Mouse (Mus musculus): ENCODE measurements around the gene Ptpro. TPM values are rescaled to one million over a fixed set of nuclear protein-coding genes. Genes with fewer than 3 reads are reported as not detected.

Ptpro gene
- total RNA-seq, 4 experiments from 2014 or later: 1.6 to 3.4 (median 2.1) TPM

DNA sequence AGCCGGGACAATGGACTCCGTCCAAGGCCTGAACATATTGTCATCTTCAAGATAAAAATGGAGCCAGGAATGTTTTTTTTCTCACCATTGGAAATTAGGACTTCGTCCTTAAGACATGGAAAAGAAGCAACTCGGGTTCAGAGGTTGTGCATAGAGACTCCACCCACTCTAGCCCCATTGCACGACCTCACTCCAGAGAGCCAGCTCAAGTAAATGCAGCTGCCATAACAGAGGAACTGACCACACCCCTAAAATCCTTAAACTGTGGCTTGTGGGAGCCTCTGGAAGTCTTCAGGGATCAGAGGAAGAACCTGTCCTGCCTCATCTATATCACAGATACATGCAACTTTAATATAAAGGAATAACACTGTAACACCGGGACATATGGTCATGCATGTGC is 246.7 kb downstream of the Ptpro start:
- no peak for DNase-seq (ENCODE audit: low spot score)

DNA sequence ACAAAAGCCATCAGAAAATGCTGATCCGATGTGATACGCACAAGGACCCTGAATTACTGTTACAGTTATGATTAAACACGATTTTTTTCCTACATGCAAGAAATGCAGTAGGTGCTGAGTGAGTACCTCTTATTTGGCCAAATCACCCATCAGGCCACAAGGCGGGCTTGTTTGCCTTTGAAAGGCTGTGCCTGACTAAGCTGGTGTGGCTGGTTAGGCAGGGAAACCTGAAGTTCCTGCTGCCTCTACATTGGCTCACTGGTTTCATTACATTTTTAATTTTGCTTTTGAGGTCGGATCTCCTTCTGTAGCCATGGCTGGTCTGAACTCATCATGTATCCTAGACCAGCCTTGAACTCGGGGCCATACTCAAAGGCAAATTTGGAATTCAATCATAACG is 250.9 kb downstream of the Ptpro start:
- no peak for DNase-seq (ENCODE audit: low spot score)

DNA sequence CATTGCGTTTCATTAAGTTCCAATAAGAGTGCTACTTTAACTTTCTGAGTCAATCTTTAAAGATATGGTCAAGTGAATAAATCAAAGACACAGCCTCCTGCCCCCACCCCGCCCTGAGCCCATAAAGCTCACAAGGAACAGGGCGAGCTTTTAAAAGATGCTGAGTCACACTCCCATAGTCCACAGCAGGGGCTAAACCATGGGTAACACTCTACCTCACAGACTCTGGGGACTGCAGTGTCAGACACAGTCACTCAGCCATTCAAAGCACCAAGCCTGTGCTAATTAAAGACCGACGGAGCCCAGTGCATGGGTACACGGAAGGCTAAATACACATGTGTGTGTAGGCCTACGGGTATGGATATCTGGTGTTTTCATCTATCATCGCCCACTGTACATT is 251.3 kb downstream of the Ptpro start:
- DNase-seq (ENCODE audit: low spot score): no peak

DNA sequence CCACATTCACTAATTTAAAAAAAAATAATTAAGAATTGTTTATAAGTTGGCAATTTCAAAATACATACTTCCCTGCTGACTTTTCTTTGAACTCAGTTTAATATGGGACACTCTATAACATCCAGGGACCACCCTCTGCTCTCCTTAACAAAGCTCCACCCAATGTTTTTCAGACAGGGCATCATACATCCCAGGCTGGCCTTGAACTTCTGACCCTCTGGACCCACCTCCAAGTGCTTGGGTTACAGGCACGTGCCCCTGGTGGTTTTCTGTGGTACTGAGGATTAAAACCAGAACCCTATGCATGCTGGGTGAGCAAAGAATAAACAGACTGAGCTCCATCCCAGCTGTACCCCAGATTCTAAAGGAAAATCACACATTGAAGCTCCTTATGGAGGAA is 251.9 kb downstream of the Ptpro start:
- no peak for DNase-seq (ENCODE audit: low spot score)

DNA sequence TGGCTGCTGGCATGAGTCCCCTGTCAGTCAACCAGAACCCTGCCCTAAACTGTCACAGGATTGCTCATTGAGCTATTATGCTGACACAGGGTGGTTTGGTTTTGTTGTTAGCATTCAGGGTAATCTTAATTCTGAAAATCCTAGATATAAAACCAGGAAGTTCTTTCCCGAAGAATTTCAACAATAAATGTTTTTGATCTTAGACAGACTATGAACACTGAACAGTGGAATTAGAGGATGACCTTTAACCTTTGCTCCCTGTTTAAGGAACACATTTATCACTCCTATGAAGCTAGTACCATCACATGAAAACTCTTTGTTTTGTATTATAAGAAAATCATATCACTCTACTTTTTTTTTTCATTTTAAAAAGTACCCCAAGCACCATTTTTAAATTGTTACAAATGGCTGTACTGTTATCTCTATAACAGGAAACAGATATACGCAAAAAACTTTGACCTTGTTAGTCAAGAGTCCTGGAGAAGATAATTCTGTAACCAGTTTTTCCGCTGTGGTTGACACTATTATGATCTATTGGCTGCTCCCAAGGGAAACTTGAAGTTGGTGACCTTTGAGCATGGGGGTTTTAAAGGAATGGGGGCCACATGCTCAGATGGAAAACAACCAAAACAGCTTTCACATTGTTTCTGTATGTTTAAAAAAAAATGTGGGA is 253.6 kb downstream of the Ptpro start:
- no peak for DNase-seq (ENCODE audit: low spot score)

DNA sequence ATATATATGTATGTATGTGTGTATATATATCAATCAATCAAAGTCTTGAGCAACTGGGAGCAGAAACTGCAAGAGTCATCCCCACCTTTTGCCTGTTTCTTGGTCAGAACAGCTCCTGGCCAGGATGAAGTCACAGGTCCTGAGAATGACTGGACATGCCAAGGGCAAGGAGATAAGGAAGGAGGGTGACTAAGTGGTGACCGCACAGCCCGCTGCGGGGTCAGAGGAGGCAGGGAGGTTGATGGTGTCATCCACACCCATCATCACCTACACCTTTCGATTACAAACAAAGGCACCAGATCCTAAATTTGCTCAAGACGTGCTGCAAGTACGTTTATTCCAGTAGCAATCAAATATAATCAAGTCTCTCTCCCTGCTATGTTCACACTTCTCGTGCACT is 254.4 kb downstream of the Ptpro start:
- no peak for DNase-seq (ENCODE audit: low spot score)

DNA sequence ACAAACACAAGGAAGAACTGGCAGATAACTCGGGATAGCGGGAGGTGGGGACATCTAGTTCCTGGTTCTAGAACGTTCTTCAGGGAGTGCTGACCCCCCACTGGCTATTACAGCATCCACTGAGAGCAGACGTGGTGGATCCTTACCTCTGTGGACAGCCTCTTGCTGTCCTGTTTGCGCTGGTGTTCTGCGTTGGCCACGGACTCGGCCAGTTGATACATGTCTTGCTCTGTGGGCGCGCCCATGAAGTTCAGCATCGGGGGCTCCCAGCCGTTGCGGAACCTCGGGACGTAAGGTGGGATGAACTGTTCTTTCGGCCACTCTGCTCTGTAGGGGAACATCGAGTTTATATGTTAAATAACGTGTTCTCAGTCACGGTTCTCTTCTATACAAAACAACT is 256.8 kb downstream of the Ptpro start:
- no peak for DNase-seq (ENCODE audit: low spot score)

DNA sequence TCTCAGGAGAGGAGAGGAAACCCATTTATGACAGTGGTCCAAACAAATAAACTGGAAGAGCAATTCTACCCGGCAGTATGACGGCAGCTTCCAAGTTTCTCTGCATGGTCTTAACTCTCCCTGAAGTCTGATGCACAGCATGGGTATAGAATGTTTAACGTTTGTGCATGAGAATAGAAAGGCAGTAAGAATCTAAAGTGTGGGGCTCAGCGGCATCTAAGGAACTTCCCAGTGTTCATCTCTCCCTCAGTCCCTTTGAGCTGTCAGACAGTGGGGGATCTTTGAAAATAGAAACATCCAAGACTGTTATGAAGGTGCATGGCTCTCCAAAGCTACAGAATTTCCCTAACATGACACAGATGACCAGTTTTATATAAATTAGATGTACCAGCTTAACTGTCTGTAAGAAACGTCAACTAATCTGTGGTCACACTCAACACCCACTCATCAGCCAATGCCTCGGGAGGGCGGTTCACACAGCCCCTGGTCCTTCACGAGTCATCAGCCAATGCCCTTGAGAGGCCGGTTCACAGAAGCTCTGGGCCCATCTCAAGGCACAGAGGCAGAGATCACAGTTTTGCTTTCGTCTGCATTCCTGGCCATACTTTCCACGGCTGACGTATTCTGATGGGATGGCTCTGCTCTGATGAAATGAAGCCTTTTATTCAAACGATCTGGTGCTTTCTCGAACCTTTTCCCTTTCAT is 257.4 kb downstream of the Ptpro start:
- no peak for DNase-seq (ENCODE audit: low spot score)

DNA sequence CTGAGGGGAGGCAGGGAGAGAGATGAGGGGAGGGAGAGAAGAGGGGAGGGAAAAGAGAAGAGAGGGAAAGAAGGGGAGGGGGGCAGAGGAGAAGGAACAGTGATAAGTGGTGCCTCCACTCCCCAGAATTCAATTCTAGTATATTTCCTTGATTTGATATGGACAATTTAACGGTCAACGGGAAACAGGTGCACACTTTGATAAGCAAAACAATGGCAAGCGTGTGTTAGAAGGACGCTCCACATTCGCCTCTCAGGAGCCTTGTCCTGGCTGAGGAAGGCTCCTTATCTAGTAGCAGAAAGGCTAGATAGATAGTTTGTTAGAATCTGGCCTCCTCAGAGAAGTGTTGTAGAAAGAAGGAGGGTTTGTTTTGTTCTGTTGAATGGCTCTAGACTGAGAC is 260.6 kb downstream of the Ptpro start:
- no peak for DNase-seq (ENCODE audit: low spot score)

Other genes with a start within 250 kb of the Ptpro start
- 1 to 10 TPM; 2.4 to 3.0 (median 2.7) TPM for gene Rerg, start 81.8 kb upstream of the Ptpro start, total RNA-seq (2022)